Mouse (Mus musculus) lung, postnatal 0 days (tissue): ENCODE data around the gene Cenpx. TPM values are rescaled to one million over a fixed set of nuclear protein-coding genes. Genes with fewer than 3 reads are reported as not detected.

Source experiments
- ATAC-seq: fragments of 200-750 bp; cut with Nextera tagmentation; 2 replicates; pipeline ENCODE4 v1.8.0; 2017; ENCODE audit warnings: moderate library complexity
- DNase-seq: peaks from one replicate; pipeline ENCODE4 v3.0.0-alpha.2; 2016; ENCODE audit warnings: low spot score
- H3K27ac ChIP-seq: fragments of 300-500 bp; sonication (generic); 2 replicates; pipeline ENCODE4 v1.5.1; 2014; ENCODE audit warnings: antibody characterized with exemption, mild to moderate bottlenecking, low read length, mixed read lengths
- H3K27me3 ChIP-seq: fragments of 300-500 bp; sonication (generic); replicated peaks from 2 replicates; pipeline ENCODE4 v1.6.1; 2014; ENCODE audit warnings: low read length, mixed read lengths; ENCODE audit not compliant: insufficient read depth
- H3K36me3 ChIP-seq: fragments of 300-500 bp; sonication (generic); 2 replicates; pipeline ENCODE4 v1.6.1; 2014; ENCODE audit warnings: low read length, mixed read lengths; ENCODE audit not compliant: insufficient read depth
- H3K4me1 ChIP-seq: fragments of 300-500 bp; sonication (generic); 2 replicates; pipeline ENCODE4 v1.6.1; 2014; ENCODE audit warnings: antibody characterized with exemption, low read depth, low read length, mixed read lengths; ENCODE audit not compliant: insufficient read depth
- H3K4me2 ChIP-seq: fragments of 300-500 bp; sonication (generic); replicated peaks from 2 replicates; pipeline ENCODE4 v1.6.1; 2014; ENCODE audit warnings: low read depth, mild to moderate bottlenecking, low read length, moderate library complexity, mixed read lengths
- H3K4me3 ChIP-seq: fragments of 300-500 bp; sonication (generic); 2 replicates; pipeline ENCODE4 v1.5.1; 2014; ENCODE audit warnings: low read depth, low read length
- H3K9ac ChIP-seq: fragments of 300-500 bp; sonication (generic); replicated peaks from 2 replicates; pipeline ENCODE4 v1.6.1; 2014; ENCODE audit warnings: low read depth, mild to moderate bottlenecking
- H3K9me3 ChIP-seq: fragments of 300-500 bp; sonication (generic); 2 replicates; pipeline ENCODE4 v1.6.1; 2016; ENCODE audit warnings: low read length, mixed read lengths
- CTCF ChIP-seq: IDR thresholded peaks from 2 replicates; pipeline ENCODE4 v1.5.1; 2016; ENCODE audit warnings: antibody characterized with exemption, mild to moderate bottlenecking
- EP300 ChIP-seq: IDR thresholded peaks from 2 replicates; pipeline ENCODE4 v1.6.1; 2016; ENCODE audit warnings: antibody characterized with exemption, mild to moderate bottlenecking, control low read depth
- WGBS: fragments of 180-500 bp; shearing (Covaris S2); extraction: QIAGEN DNeasy Blood & Tissue Kit; methylation state at CpG from one replicate; pipeline ENCODE4 v1.1.7; 2014; 5-methylcytosine and 5-hydroxymethylcytosine counted together
- polyA plus RNA-seq: library from polyadenylated mRNA; unstranded; fragments of >200 nt; fragmentation: Nextera tagmentation; extraction: Ambion mirVana; gene quantifications from 2 replicates; pipeline ENCODE4 v1.2.1, GENCODE M21; 2015

The Cenpx gene
- polyA plus RNA-seq, 1 experiment from 2014 or later, result 102 TPM

DNA sequence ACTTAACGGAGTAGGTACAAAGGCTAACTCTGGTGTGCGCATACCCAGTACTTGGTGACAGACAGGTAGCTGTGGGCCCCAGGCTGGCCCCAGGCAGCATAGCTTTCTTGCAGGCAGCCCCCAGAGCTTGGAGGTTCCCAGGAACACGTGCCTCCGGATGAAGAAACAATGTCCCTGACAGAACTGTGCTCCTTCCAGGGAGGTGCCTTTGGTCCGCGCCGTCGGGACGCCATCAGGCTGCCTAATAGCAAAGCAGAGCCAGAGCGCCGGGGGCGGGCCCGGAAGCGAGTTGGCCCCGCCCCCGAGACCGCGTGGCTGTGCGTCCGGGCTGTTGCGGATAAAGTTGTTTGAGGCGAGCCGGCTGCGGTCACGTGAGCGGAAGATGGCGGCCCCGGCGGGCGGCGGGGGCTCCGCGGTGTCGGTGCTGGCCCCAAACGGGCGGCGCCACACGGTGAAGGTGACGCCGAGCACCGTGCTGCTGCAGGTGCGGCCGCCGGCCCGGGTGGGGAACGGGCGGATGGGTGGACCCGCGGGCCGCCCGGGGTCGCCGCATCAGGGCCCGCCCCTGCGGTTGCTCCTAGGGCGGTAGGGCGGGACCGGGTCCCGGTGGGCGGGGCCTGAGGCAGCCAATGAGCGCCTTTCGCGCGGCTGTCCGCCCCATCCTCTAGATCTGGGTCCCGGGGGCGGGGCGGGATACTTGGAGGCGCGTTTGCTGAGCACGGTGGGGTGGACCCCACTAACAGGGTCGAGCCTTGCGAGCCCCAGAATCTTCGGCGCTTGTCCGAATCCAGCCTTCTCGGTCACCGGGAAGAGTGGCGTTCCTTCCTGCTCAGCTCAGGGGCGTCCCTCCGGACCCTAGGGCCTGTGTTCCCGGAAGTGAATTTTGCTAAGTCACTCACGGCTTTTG is 40.6 kb downstream of the Cenpx start, which contains the start of gene Aspscr1:
TSS of gene Aspscr1 (plus strand) at position 287 of the 907 bp plus-strand sequence.
- H3K4me2 ChIP-seq, result peak within 1 kb of the TSS; percentile 79
- H3K9ac ChIP-seq, result peak within 1 kb of the TSS; percentile 62
- no peak; the same call in 1 of the 2 replicates for TF ChIP-seq CTCF
- 0 out of 2 replicates have a peak, but pooled peaks have one; percentile 21 for TF ChIP-seq EP300
- under 1% methylated on average over 75 of the region's 83 CpGs for WGBS
- DNase-seq (peak; percentile 98), ATAC-seq (peak; percentile 98)
- H3K27ac ChIP-seq, result peak within 1 kb of the TSS; percentile 86
- H3K27me3 ChIP-seq, result no peaks in the 10 kb centered on the region
- peaks cover 6% of the 10 kb centered on the region for H3K4me1 ChIP-seq
- no peaks in the 10 kb centered on the region for H3K36me3 ChIP-seq
- no peaks in the 10 kb centered on the region for H3K9me3 ChIP-seq
- peak within 1 kb of the TSS; percentile 79 for H3K4me3 ChIP-seq

DNA sequence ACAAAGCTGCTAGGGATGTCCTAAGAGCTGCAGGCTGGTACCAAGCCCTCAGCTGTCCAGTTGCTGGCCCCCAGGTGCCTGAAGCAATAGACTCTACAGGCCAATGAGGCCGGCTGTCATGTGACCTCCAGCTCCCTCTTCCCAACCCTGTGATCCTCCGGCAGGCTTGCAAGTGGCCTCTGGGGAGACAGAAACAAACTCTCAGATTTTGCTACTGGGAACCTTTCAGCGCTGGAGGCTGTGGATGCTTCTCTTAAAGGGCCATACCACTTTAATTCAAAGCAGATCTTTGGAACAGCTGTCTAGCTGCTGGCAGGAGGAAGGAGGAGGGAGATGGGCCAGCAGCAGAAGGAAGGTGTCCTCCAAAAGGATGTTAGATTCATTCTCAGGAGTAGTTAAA is 46.9 kb downstream of the Cenpx start:
- WGBS, result 6% methylated on average over 3 of the region's 3 CpGs
- no peaks in the 10 kb centered on the region for H3K36me3 ChIP-seq
- H3K9me3 ChIP-seq, result no peaks in the 10 kb centered on the region
- ATAC-seq, result peak; percentile 32; the same call in 1 of the 2 replicates
- H3K27me3 ChIP-seq, result 0 out of 2 replicates have a peak, but pooled peaks cover 7% of the 10 kb centered on the region
- H3K4me1 ChIP-seq, result no peaks in the 10 kb centered on the region
- no peak overlapping the region for H3K27ac ChIP-seq
- TF ChIP-seq CTCF, result no peak
- H3K4me3 ChIP-seq, result no peak overlapping the region
- no peak for DNase-seq
- H3K9ac ChIP-seq, result no peak overlapping the region
- no peak overlapping the region for H3K4me2 ChIP-seq

DNA sequence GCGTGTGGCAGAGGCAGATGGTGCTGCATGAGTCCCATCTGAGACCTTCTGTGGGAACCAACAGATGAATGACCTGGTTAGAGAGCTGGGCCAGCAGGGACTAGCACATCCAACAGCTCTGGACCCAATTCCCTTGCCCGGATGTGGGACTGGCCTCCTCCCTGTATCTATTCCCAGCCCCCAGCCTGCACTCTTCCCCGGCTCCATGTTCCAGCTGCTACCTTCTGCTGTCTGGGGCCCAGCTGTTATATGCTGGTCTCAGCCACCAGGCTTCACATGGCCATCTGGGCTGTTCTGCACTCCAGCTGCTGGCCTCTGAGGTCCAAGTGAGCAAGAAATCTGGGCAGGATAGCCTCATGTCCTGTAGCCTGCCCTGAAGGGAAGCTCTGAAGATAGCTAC is 48.1 kb downstream of the Cenpx start:
- H3K4me2 ChIP-seq, result no peak overlapping the region
- H3K4me3 ChIP-seq, result no peak overlapping the region
- 0 out of 2 replicates have a peak overlapping the region, but pooled peaks have one; percentile 26 for H3K27ac ChIP-seq
- 60% methylated on average over 3 of the region's 3 CpGs for WGBS
- peaks cover 17% of the 10 kb centered on the region; the same call in 1 of the 2 replicates for H3K27me3 ChIP-seq
- TF ChIP-seq EP300 (no peak), CTCF (no peak; the same call in 1 of the 2 replicates)
- DNase-seq, result peak; percentile 79
- peak; percentile 83 for ATAC-seq
- H3K9me3 ChIP-seq, result no peaks in the 10 kb centered on the region
- no peak overlapping the region for H3K9ac ChIP-seq
- H3K4me1 ChIP-seq, result peaks cover 4% of the 10 kb centered on the region
- no peaks in the 10 kb centered on the region for H3K36me3 ChIP-seq

DNA sequence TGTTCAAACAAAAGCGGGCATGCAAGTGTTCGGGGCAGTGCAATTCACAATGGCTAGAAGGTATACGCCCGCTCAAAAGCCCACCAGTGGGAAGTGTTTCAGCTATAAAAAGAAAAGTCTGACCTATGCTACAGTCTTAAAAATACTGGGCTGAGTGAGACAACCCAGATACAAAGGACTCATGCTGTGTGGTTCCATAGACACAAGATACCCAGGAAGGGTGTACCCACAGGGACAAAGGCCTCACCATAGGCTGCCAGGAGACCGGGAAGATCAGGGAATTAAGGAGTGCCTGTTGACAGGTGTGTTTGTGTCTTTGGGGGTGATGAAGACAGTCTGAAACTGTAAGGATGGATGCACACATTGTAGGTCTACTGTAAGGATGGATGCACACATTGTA is 49.8 kb downstream of the Cenpx start:
- Histone ChIP-seq H3K9ac (no peak overlapping the region), H3K36me3 (no peaks in the 10 kb centered on the region), H3K27me3 (peaks cover 34% of the 10 kb centered on the region), H3K4me2 (no peak overlapping the region), H3K4me3 (no peak overlapping the region), H3K4me1 (peaks cover 7% of the 10 kb centered on the region), H3K27ac (no peak overlapping the region), H3K9me3 (no peaks in the 10 kb centered on the region)
- DNase-seq (no peak), ATAC-seq (no peak)
- TF ChIP-seq EP300 (no peak), CTCF (no peak)
- 85% methylated on average over 5 of the region's 5 CpGs for WGBS

DNA sequence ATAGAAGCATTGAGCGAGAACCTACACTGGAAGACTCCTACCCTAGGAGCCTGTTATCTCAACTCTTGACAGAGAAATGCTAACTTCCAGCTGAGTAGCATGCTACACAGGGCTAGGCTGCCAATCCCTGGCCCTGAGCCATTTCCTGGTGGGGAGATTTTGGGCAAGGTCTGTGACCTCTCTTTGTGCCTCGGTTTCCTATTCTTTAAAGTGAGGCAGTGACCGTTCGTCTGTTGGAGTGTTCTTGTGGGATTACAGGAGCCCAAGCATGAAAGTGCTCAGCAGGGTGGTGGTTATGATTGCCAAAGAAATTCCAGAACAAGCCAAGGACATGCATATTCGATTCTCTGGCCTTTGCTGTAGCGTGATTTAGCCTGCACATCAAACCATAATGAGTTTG is 50.8 kb downstream of the Cenpx start:
- Histone ChIP-seq H3K27me3 (peaks cover 41% of the 10 kb centered on the region), H3K9me3 (no peaks in the 10 kb centered on the region), H3K4me3 (no peak overlapping the region), H3K27ac (no peak overlapping the region), H3K9ac (no peak overlapping the region), H3K4me1 (peaks cover 7% of the 10 kb centered on the region), H3K4me2 (no peak overlapping the region), H3K36me3 (no peaks in the 10 kb centered on the region)
- ATAC-seq (no peak), DNase-seq (no peak)
- 41% methylated on average over 6 of the region's 6 CpGs for WGBS
- no peak for TF ChIP-seq CTCF
- TF ChIP-seq EP300, result no peak

DNA sequence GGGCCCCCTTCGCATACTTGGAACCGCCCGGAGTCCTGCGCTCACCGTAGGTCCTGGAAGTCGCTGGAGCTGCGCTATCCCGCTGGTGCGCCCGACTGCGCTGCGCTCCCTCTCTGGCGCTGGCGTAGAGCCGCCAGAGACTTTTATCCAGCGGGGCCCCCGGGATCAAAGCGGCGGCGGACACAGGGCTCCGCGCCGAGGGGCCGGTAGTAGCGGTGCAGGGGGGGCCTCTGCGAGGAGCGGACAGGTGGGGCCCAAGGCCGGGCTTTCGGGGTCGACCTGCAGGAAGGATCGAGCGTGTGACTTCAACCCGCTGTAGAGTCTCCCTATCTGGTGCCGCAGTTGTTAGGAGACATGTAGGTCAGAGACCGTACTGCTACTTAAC is 52.5 kb downstream of the Cenpx start, which contains the start of gene Notum:
TSS of gene Notum (minus strand) at position 100 of the 385 bp plus-strand sequence.
- Histone ChIP-seq H3K9ac (no peak within 1 kb of the TSS), H3K27ac (no peak within 1 kb of the TSS), H3K4me3 (peak within 1 kb of the TSS; percentile 45), H3K27me3 (peaks cover 41% of the 10 kb centered on the region), H3K9me3 (no peaks in the 10 kb centered on the region), H3K4me1 (peaks cover 7% of the 10 kb centered on the region), H3K36me3 (no peaks in the 10 kb centered on the region), H3K4me2 (peak within 1 kb of the TSS; percentile 79)
- 4% methylated on average over 35 of the region's 35 CpGs for WGBS
- TF ChIP-seq EP300 (no peak), CTCF (no peak)
- DNase-seq (no peak), ATAC-seq (peak; percentile 1; the same call in 1 of the 2 replicates)

Other genes starting within 250 kb of the Cenpx start
- 29.8 and 33.4 TPM in 2 replicates for gene Arl16, start 246.1 kb downstream of the Cenpx start, polyA plus RNA-seq
- 60.6 and 67.7 TPM in 2 replicates for gene Mrpl12, start 229.1 kb downstream of the Cenpx start, polyA plus RNA-seq
- 75.4 and 83.4 TPM in 2 replicates for gene Slc25a10, start 221.9 kb downstream of the Cenpx start, polyA plus RNA-seq
- 0.61 and 0.76 TPM in 2 replicates for gene Gcgr, start 183.0 kb downstream of the Cenpx start, polyA plus RNA-seq
- 209 and 215 TPM in 2 replicates for gene Mcrip1, start 164.0 kb downstream of the Cenpx start, polyA plus RNA-seq
- not detected in 2 replicates for gene Ppp1r27, start 162.6 kb downstream of the Cenpx start, polyA plus RNA-seq
- 551 and 555 TPM in 2 replicates for gene P4hb, start 140.5 kb downstream of the Cenpx start, polyA plus RNA-seq
- gene Arhgdia, start 132.1 kb downstream of the Cenpx start, polyA plus RNA-seq, result 512 TPM in 2 replicates
- gene Alyref, start 115.4 kb downstream of the Cenpx start, polyA plus RNA-seq, result 149 and 150 TPM in 2 replicates
- gene Anapc11, start 115.3 kb downstream of the Cenpx start, polyA plus RNA-seq, result 138 and 151 TPM in 2 replicates
- 2.5 and 2.9 TPM in 2 replicates for gene Npb, start 105.3 kb downstream of the Cenpx start, polyA plus RNA-seq
- 93.9 and 102 TPM in 2 replicates for gene Pcyt2, start 95.8 kb downstream of the Cenpx start, polyA plus RNA-seq
- gene Sirt7, start 88.5 kb downstream of the Cenpx start, polyA plus RNA-seq, result 45.3 and 46.0 TPM in 2 replicates
- 25.9 and 28.3 TPM in 2 replicates for gene Mafg, start 80.1 kb downstream of the Cenpx start, polyA plus RNA-seq
- gene Pycr1, start 70.0 kb downstream of the Cenpx start, polyA plus RNA-seq, result 6.9 and 7.1 TPM in 2 replicates
- 0.46 TPM in 1 of 2 replicates, not detected in the other for gene Myadml2, start 65.6 kb downstream of the Cenpx start, polyA plus RNA-seq
- 8.5 and 10.2 TPM in 2 replicates for gene Notum, start 52.6 kb downstream of the Cenpx start, polyA plus RNA-seq
- 114 and 129 TPM in 2 replicates for gene Aspscr1, start 40.8 kb downstream of the Cenpx start, polyA plus RNA-seq
- gene Lrrc45, start 187 bp upstream of the Cenpx start, polyA plus RNA-seq, result 37.3 and 41.4 TPM in 2 replicates
- gene Rac3, start 7.7 kb upstream of the Cenpx start, polyA plus RNA-seq, result 56.0 and 61.9 TPM in 2 replicates
- gene Dcxr, start 13.5 kb upstream of the Cenpx start, polyA plus RNA-seq, result 344 and 430 TPM in 2 replicates
- 4,475 and 4,528 TPM in 2 replicates for gene Cbr2, start 18.4 kb upstream of the Cenpx start, polyA plus RNA-seq
- 2.0 and 3.7 TPM in 2 replicates for gene Hmga1b, start 49.1 kb upstream of the Cenpx start, polyA plus RNA-seq
- gene Rfng, start 70.5 kb upstream of the Cenpx start, polyA plus RNA-seq, result 22.5 and 26.4 TPM in 2 replicates
- gene Gps1, start 70.5 kb upstream of the Cenpx start, polyA plus RNA-seq, result 121 and 131 TPM in 2 replicates
- gene Dus1l, start 82.7 kb upstream of the Cenpx start, polyA plus RNA-seq, result 40.5 and 43.1 TPM in 2 replicates
- 54.7 and 63.8 TPM in 2 replicates for gene Fasn, start 110.8 kb upstream of the Cenpx start, polyA plus RNA-seq
- gene Ccdc57, start 219.1 kb upstream of the Cenpx start, polyA plus RNA-seq, result 3.4 and 3.7 TPM in 2 replicates
- gene Slc16a3, start 234.7 kb upstream of the Cenpx start, polyA plus RNA-seq, result 10.0 and 10.4 TPM in 2 replicates